Mouse (Mus musculus) embryonic facial prominence, embryonic 13.5 days (tissue): ENCODE measurements at regions not wholly inside any gene's neighbourhood (a gene's known extent, or its start where the extent isn't known, plus 50 kb on each side); places are given as distances from the start of the nearest gene placed in this dataset.

Source experiments
- ATAC-seq: fragments of 200-750 bp; cut with Nextera tagmentation; 2 replicates; pipeline ENCODE4 v1.8.0; 2017; ENCODE audit warnings: low read depth; ENCODE audit not compliant: insufficient number of reproducible peaks, insufficient read depth, low FRiP score, low TSS enrichment
- H3K27ac ChIP-seq: fragments of 300-500 bp; sonication (generic); 2 replicates; pipeline ENCODE4 v1.5.1; 2015; ENCODE audit warnings: moderate library complexity, mild to moderate bottlenecking, inconsistent platforms
- H3K27me3 ChIP-seq: fragments of 300-500 bp; sonication (generic); 2 replicates; pipeline ENCODE4 v1.6.1; 2015; ENCODE audit warnings: mild to moderate bottlenecking, inconsistent platforms
- H3K36me3 ChIP-seq: fragments of 300-500 bp; sonication (generic); 2 replicates; pipeline ENCODE4 v1.6.1; 2015; ENCODE audit warnings: mild to moderate bottlenecking, inconsistent platforms
- H3K4me1 ChIP-seq: fragments of 300-500 bp; sonication (generic); 2 replicates; pipeline ENCODE4 v1.6.1; 2015; ENCODE audit warnings: inconsistent platforms
- H3K4me2 ChIP-seq: fragments of 300-500 bp; sonication (generic); 2 replicates; pipeline ENCODE4 v1.6.1; 2015; ENCODE audit warnings: moderate library complexity, mild to moderate bottlenecking, inconsistent platforms
- H3K4me3 ChIP-seq: fragments of 300-500 bp; sonication (generic); 2 replicates; pipeline ENCODE4 v1.5.1; 2015; ENCODE audit warnings: mild to moderate bottlenecking, inconsistent platforms
- H3K9ac ChIP-seq: fragments of 300-500 bp; sonication (generic); 2 replicates; pipeline ENCODE4 v1.6.1; 2015; ENCODE audit warnings: mild to moderate bottlenecking, inconsistent platforms
- H3K9me3 ChIP-seq: fragments of 300-500 bp; sonication (generic); 2 replicates; pipeline ENCODE4 v1.6.1; 2016; ENCODE audit warnings: inconsistent platforms
- WGBS: fragments of 180-500 bp; shearing (Covaris S2); methylation state at CpG from one replicate; pipeline ENCODE4 v1.1.7; 2015; ENCODE audit warnings: mixed read lengths; 5-methylcytosine and 5-hydroxymethylcytosine counted together

DNA sequence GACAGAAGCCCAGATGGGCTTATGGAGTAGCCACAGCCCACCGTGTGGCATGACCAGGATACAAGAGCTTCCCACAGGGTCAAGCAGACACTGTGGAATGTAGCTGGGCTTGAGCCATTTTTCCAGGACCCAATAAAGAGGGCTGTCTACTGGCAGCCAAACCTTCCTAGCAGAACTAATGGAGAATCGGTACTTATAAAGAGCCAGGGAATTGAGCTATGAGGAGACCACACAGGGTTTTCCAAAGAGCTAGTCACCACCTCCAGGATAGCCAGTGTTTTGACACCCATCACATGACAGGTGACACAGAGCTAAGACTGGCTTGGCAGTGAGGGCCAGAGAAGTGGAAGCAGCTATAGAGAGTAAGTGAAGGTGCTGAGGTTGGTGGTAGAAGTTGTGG, 149.9 kb downstream of the Map2k4 start:
- Histone ChIP-seq H3K4me3 (no peak overlapping the region), H3K9me3 (no peaks in the 10 kb centered on the region), H3K4me1 (no peaks in the 10 kb centered on the region), H3K4me2 (no peak overlapping the region), H3K9ac (no peak overlapping the region), H3K27me3 (no peaks in the 10 kb centered on the region), H3K36me3 (no peaks in the 10 kb centered on the region), H3K27ac (no peak overlapping the region)
- ATAC-seq = no peak
- WGBS = 86% methylated on average over 2 of the region's 2 CpGs

DNA sequence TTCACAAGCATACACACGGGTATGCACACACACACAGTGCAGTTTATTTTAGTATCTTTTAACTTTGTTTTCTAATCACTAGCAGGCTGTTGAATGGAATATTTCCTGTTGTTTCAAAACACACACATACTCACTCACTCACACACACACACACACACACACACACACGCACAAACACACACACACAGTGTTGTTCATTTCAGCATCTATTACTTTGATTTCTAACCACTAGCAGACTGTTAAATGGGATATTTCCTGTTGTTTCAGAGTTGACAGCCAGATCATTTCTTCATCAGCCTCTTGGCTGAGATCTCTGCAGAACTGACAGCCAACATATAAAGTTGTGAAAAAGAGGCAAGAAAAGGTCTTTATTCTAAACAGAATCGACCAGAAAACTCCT, 150.9 kb downstream of the Map2k4 start:
- 74% methylated on average over 3 of the region's 3 CpGs for WGBS
- no peaks in the 10 kb centered on the region for H3K4me1 ChIP-seq

DNA sequence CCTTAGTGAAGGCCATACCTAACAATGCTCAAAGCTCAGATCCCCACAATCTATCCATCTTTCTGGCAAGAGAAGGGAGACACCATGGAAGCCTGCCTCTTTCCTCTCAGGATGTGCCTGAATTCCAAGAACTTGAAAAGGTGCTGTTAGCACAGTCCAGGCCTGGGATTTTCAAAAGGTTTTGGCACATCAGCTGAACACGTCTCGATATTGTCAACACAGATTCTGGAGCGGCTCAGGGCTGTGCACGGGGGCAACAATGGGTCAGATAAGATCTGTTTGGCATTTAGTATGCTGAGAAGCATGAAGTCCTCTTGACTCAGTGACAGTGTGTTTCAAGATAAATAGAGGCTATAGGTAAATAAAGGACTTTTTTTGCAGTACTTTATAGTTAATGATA, 152.8 kb downstream of the Map2k4 start:
- Histone ChIP-seq H3K9me3 (no peaks in the 10 kb centered on the region), H3K36me3 (no peaks in the 10 kb centered on the region), H3K27me3 (no peaks in the 10 kb centered on the region), H3K4me3 (no peak overlapping the region), H3K9ac (no peak overlapping the region), H3K27ac (no peak overlapping the region), H3K4me2 (no peak overlapping the region), H3K4me1 (no peaks in the 10 kb centered on the region)
- WGBS = 78% methylated on average over 4 of the region's 4 CpGs
- ATAC-seq = no peak

More for the DNA sequence above, 150.9 kb downstream of the Map2k4 start:
- Histone ChIP-seq H3K4me2 (no peak overlapping the region), H3K36me3 (no peaks in the 10 kb centered on the region), H3K9me3 (no peaks in the 10 kb centered on the region), H3K4me3 (no peak overlapping the region), H3K27me3 (no peaks in the 10 kb centered on the region), H3K9ac (no peak overlapping the region), H3K27ac (no peak overlapping the region)
- ATAC-seq = no peak

DNA sequence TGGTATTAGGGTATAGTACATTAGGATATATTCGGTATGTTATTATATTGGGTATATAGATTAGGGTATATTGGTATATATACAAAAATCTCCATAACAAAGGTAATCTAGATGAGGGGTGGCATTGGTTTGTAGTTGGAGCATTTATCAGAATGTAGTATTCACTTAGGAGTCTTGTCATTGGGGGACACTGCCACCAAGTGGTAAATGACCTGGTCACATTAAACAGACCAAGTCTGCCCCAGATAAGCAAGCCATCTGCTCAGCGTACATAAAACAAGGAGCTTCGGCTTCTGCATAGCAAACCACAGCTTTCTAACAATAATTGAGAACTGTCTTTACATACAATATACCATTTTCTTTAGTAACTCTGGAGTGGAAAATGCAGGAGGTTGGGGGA, 156.9 kb downstream of the Map2k4 start:
- Histone ChIP-seq H3K4me2 (no peak overlapping the region), H3K27me3 (no peaks in the 10 kb centered on the region), H3K36me3 (no peaks in the 10 kb centered on the region), H3K4me1 (no peaks in the 10 kb centered on the region), H3K4me3 (no peak overlapping the region), H3K9ac (no peak overlapping the region), H3K9me3 (no peaks in the 10 kb centered on the region), H3K27ac (no peak overlapping the region)
- ATAC-seq = no peak
- WGBS = 84% methylated on average over 3 of the region's 3 CpGs

DNA sequence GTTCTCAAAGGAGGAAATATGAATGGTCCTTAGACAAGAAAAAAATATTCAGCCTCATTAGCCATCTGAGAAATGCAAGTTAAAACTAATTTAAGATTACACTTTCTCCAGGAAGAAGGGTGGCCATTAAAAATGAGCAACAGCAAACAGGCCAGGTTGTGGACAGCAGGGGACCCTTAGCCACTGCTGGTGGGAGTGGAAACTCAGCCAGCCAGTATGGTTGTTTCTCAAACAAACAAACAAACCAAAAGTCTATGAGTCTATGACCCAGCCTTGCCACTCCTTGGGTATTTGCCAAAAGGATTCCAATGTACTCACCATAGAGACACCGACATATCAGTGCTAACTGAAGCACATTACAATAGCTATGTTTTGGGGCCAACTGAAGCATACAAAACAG, 157.7 kb downstream of the Map2k4 start:
- Histone ChIP-seq H3K27ac (no peak overlapping the region), H3K9me3 (no peaks in the 10 kb centered on the region), H3K4me3 (no peak overlapping the region), H3K4me2 (no peak overlapping the region), H3K27me3 (no peaks in the 10 kb centered on the region), H3K36me3 (no peaks in the 10 kb centered on the region), H3K9ac (no peak overlapping the region), H3K4me1 (no peaks in the 10 kb centered on the region)
- 93% methylated on average over 1 of the region's 1 CpGs for WGBS
- no peak for ATAC-seq

DNA sequence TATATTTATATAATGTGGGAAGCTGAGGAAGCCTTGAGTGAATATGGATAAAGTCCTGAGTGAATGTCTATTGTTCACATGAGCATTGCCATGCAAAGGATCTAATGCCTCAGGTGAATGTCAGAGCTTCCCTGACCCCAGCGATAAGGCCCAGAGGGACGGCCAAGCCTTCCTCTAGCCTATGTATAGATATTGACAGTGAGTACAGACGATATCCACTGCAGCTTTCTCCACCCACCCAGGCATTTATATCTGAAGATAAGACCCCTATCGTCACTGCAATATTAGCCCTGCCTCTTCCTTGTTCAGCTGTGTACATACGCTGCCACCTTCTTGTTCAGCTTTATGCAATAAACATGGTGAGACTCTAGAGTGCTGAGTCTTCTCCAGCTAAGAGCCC, 158.8 kb downstream of the Map2k4 start:
- no peak overlapping the region for H3K4me3 ChIP-seq
- H3K36me3 ChIP-seq = no peaks in the 10 kb centered on the region
- H3K9ac ChIP-seq = no peak overlapping the region
- no peaks in the 10 kb centered on the region for H3K9me3 ChIP-seq
- ATAC-seq = no peak
- no peak overlapping the region for H3K4me2 ChIP-seq
- WGBS = 92% methylated on average over 5 of the region's 5 CpGs
- no peak overlapping the region for H3K27ac ChIP-seq
- H3K4me1 ChIP-seq = no peaks in the 10 kb centered on the region
- H3K27me3 ChIP-seq = no peaks in the 10 kb centered on the region

DNA sequence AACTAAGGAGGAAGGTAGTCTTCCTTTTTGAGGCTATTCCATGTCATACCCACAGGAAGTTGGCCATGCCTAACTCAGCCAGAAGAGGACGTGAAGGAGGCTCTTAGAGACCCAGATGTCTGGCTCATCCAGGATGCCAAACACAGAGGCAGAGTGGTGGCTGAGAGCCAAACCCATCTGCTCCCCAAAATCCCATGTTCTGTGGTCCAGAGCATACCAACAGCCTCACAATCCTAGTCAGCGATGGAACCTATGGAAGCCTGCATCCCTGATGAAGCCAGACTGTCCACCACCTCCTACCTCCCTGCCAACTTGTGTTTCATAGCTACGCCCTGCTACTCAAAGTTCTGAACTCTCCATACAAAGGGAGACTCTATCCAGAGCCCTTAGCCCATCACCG, 169.1 kb downstream of the Map2k4 start:
- H3K27me3 ChIP-seq = no peaks in the 10 kb centered on the region
- H3K4me3 ChIP-seq = no peak overlapping the region
- no peaks in the 10 kb centered on the region for H3K4me1 ChIP-seq
- WGBS = 83% methylated on average over 4 of the region's 4 CpGs
- no peak for ATAC-seq
- H3K4me2 ChIP-seq = no peak overlapping the region
- H3K9me3 ChIP-seq = no peaks in the 10 kb centered on the region
- no peak overlapping the region for H3K27ac ChIP-seq
- no peak overlapping the region for H3K9ac ChIP-seq
- H3K36me3 ChIP-seq = no peaks in the 10 kb centered on the region

DNA sequence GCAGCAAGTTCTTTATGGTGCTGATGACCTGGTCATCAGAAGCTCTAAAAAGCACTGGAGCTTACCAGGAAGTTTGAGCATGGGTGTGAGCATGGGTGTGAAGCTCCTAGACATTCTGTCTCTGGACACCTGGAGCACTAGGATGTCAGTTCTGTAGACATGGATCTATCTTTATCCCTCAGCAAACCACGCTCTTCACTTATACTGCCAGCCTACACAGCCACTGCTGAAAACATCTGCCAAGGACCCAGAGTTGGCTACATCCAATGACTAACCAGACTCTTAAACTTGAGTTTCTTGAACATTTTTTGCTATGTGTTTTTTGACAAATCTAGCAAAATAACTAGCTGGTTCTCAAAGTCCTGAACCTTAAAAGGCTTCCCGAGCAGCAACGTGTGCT, 177.6 kb downstream of the Map2k4 start:
- H3K27me3 ChIP-seq = no peaks in the 10 kb centered on the region
- no peak overlapping the region for H3K4me2 ChIP-seq
- 0 out of 2 replicates have a peak, but pooled peaks cover 2% of the 10 kb centered on the region for H3K9me3 ChIP-seq
- no peak for ATAC-seq
- H3K27ac ChIP-seq = no peak overlapping the region
- no peaks in the 10 kb centered on the region for H3K36me3 ChIP-seq
- H3K9ac ChIP-seq = no peak overlapping the region
- H3K4me1 ChIP-seq = no peaks in the 10 kb centered on the region
- 90% methylated on average over 3 of the region's 3 CpGs for WGBS
- no peak overlapping the region for H3K4me3 ChIP-seq

DNA sequence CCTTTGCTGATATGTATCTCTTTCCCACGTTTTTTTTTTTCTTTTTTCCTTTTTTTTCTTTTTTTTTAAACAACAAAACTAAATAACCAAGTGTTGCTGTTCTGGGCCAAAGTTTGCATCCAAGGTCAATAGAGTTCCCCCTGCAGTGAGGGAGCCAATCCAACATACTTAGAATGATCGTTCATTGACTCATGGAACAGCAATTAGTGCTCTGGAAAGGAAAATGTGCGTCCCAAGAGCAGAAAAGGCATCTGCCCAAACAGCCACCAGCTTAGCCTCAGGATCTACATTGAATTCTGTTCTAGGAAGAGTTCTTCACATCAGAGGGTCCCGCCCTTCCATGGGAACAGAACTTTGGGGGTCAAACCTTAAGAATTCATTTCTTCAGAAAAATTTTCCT, 179.0 kb downstream of the Map2k4 start:
- Histone ChIP-seq H3K9me3 (0 out of 2 replicates have a peak, but pooled peaks cover 2% of the 10 kb centered on the region), H3K36me3 (no peaks in the 10 kb centered on the region), H3K4me3 (no peak overlapping the region), H3K9ac (no peak overlapping the region), H3K27me3 (no peaks in the 10 kb centered on the region), H3K4me1 (no peaks in the 10 kb centered on the region), H3K4me2 (no peak overlapping the region), H3K27ac (no peak overlapping the region)
- ATAC-seq = no peak
- WGBS = 68% methylated on average over 4 of the region's 4 CpGs

DNA sequence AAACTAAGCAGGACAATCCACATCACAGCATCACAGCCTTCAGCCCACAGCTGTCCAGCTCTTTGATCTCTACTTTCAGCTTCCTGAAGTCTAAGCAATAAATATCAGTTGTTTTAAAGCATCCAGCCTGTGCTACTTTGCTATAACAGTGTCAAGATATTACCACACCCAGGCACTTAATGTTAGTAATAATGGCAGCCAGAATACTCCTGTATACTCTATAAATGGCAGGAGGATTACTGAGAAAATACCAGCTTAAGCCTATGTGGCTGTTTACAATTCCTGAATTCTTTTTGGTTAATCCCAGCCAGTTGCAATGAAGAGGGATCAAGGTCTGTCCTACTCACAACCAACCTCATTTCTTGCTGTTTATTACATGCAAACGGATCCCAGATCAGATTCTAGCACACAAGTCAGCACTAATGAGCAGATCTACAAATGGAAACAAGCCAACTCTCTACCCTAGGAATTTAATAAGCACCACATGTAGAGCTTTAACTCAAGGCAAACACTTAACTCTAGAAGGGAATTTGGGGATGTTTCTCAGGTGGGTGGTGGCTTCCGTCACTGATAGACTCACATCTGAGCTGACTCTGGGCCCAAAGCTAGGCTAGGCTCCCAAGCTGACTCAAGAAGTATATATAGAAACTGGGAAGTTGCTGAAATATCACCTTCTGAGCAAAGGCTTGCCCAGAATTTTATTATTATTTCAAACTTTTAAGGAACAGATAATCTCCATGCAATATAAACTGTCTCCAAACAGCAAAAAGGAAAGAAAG, 190.6 kb downstream of the Map2k4 start:
- Histone ChIP-seq H3K27ac (no peak overlapping the region), H3K4me2 (no peak overlapping the region), H3K27me3 (no peaks in the 10 kb centered on the region), H3K4me3 (no peak overlapping the region), H3K36me3 (no peaks in the 10 kb centered on the region), H3K9me3 (no peaks in the 10 kb centered on the region), H3K9ac (no peak overlapping the region), H3K4me1 (0 out of 2 replicates have a peak, but pooled peaks cover 2% of the 10 kb centered on the region)
- ATAC-seq = no peak
- 30% methylated on average over 2 of the region's 2 CpGs for WGBS

DNA sequence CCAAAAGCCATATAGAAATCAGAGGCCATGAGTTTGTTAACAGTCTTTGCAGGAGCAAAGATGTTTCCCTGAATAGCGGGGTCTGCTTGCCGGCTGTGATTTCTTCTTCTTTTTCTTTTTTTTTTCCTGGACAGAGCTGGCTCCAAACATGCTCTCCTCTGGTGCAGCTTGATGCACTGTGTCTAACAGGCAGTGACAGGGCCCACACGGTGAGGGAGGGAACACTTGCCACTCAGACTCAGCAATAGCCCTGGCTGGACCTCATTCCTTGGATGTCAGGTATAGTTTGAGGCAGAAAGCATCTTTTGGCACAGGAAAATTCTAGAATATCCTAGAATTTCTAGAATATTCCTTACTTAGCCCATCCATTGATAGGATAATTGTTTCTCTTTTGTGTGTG, 199.6 kb downstream of the Map2k4 start:
- no peak for ATAC-seq
- 57% methylated on average over 3 of the region's 3 CpGs for WGBS

DNA sequence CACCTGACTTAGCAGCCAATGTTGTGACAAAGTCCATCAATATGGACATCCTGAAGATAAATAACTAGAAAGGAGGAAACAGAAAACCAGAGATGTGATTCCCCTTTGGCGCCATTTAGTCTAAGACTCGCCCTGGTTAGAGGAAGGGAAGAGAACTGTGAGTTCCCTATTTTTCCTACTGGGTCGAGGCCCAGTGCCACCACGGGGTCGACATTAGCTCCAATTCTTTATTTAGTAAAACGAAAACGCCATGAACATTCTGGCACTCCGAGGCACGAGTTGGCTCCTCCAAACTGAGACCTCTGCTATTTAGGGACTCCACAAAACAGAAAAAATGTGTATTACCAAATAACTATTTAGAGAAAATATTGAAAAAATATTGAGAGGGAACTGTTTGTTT, 220.3 kb downstream of the Map2k4 start:
- Histone ChIP-seq H3K4me1 (no peaks in the 10 kb centered on the region), H3K9me3 (no peaks in the 10 kb centered on the region), H3K9ac (no peak overlapping the region), H3K4me2 (no peak overlapping the region), H3K4me3 (no peak overlapping the region), H3K36me3 (no peaks in the 10 kb centered on the region), H3K27ac (no peak overlapping the region), H3K27me3 (no peaks in the 10 kb centered on the region)
- ATAC-seq = no peak
- WGBS = 88% methylated on average over 9 of the region's 9 CpGs

More for the DNA sequence above, 199.6 kb downstream of the Map2k4 start:
- Histone ChIP-seq H3K27me3 (no peaks in the 10 kb centered on the region), H3K27ac (no peak overlapping the region), H3K4me1 (no peaks in the 10 kb centered on the region), H3K4me3 (no peak overlapping the region), H3K36me3 (no peaks in the 10 kb centered on the region), H3K9me3 (no peaks in the 10 kb centered on the region), H3K4me2 (no peak overlapping the region), H3K9ac (no peak overlapping the region)
